Mouse (Mus musculus) C2C12 (cell line): Measurements from ENCODE around the gene Zfp790. TPM values are rescaled to one million over a fixed set of nuclear protein-coding genes. Genes with fewer than 3 reads are reported as not detected.

Experiments
- H3K27me3 ChIP-seq: one replicate; pipeline ENCODE4 v1.6.1; 2011; ENCODE audit not compliant: control insufficient read depth, insufficient read depth, insufficient read length
- H3K36me3 ChIP-seq: one replicate; pipeline ENCODE4 v1.6.1; 2011; ENCODE audit not compliant: control insufficient read depth, insufficient read depth
- H3K4me3 ChIP-seq: one replicate; pipeline ENCODE4 v1.5.1; 2011; ENCODE audit warnings: mild to moderate bottlenecking, control low read depth; ENCODE audit not compliant: poor library complexity, insufficient read depth, severe bottlenecking
- H3K79me2 ChIP-seq: one replicate; pipeline ENCODE4 v1.6.1; 2011; ENCODE audit not compliant: control insufficient read depth, insufficient read depth
- H3K79me3 ChIP-seq: one replicate; pipeline ENCODE4 v1.6.1; 2011; ENCODE audit warnings: low read depth, control low read depth
- H3ac ChIP-seq: one replicate; pipeline ENCODE3; 2011; ENCODE audit warnings: low read depth; ENCODE audit not compliant: control insufficient read depth, insufficient read length
- CEBPB ChIP-seq: IDR thresholded peaks from one replicate; pipeline ENCODE4 v1.6.1; 2011; ENCODE audit warnings: low read depth, mild to moderate bottlenecking, control low read depth, moderate library complexity
- CTCF ChIP-seq: IDR thresholded peaks from one replicate; pipeline ENCODE4 v1.5.1; 2011; ENCODE audit not compliant: control insufficient read depth, insufficient read depth, insufficient read length
- FOSL1 ChIP-seq: IDR thresholded peaks from one replicate; pipeline ENCODE4 v1.8.0; 2011; ENCODE audit warnings: mild to moderate bottlenecking, low read length; ENCODE audit not compliant: poor library complexity, insufficient read depth, severe bottlenecking
- MAX ChIP-seq: IDR thresholded peaks from one replicate; pipeline ENCODE4 v1.6.1; 2011; ENCODE audit warnings: mild to moderate bottlenecking, control low read depth
- MYOD1 ChIP-seq: IDR thresholded peaks from one replicate; pipeline ENCODE4 v1.6.1; 2011; ENCODE audit warnings: low read depth; ENCODE audit not compliant: control insufficient read depth, insufficient read length
- MYOG ChIP-seq: IDR thresholded peaks from one replicate; pipeline ENCODE4 v1.6.1; 2011; ENCODE audit not compliant: control insufficient read depth, insufficient read length; ENCODE audit errors: extremely low read depth
- USF1 ChIP-seq: IDR thresholded peaks from one replicate; pipeline ENCODE4 v1.6.1; 2011; ENCODE audit warnings: low read depth, mild to moderate bottlenecking, control low read depth, moderate library complexity
- polyA plus RNA-seq: library from polyadenylated mRNA; unstranded; fragments of >200 nt; fragmentation: generic; extraction: Trizol; gene quantifications from one replicate; pipeline ENCODE4 v1.2.1, GENCODE M21; 2012; ENCODE audit warnings: missing spikeins

The Zfp790 gene
- polyA plus RNA-seq, 1 experiment = 2.5 TPM

DNA sequence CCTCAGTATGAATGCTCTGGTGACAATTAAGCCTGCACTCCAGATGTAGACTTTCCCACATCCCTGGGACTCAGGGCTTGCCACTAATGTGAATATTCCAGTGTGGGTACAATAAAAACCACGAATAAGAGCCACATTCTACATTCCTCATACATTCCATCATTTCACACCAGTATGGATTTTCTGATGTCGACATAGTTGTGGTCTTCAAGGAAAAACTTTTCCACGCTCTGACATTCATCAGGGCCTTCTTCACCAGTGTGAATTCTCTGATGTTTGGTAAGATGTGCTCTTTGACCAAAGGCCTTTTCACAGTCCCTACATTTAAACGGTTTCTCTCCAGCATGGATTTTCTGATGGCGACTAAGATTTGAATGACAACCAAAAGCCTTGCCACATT is 28.7 kb downstream of the Zfp790 start:
- H3K79me2 ChIP-seq = no peaks in the 10 kb centered on the region
- H3ac ChIP-seq = no peak overlapping the region
- TF ChIP-seq USF1 (no peak), CEBPB (no peak), MYOD1 (no peak), FOSL1 (no peak), MAX (no peak), MYOG (no peak), CTCF (no peak)
- no peak overlapping the region for H3K4me3 ChIP-seq
- no peaks in the 10 kb centered on the region for H3K36me3 ChIP-seq
- H3K27me3 ChIP-seq = no peaks in the 10 kb centered on the region
- H3K79me3 ChIP-seq = no peaks in the 10 kb centered on the region

DNA sequence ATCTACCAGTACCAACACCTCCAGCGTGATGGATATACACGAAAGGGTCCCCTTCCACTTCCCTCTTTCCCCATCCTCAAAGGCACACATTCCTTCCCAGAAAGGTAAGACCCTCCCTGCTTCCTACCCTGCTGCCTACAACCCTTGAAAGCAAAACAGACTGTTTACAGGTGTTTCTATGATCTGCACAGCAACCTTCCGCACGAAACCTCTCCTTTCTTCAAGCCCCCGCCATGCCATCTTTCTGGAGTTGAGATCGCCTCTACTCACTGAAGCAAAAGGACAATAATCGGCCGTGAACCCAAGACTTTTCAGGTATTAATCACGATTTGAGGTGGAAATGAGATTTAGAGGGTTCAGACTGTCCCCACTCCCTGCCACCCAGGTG is 36.9 kb downstream of the Zfp790 start:
- no peaks in the 10 kb centered on the region for H3K27me3 ChIP-seq
- TF ChIP-seq USF1 = no peak
- TF ChIP-seq MAX = no peak
- TF ChIP-seq MYOG = no peak
- no peak for TF ChIP-seq CTCF
- no peak for TF ChIP-seq FOSL1
- no peak for TF ChIP-seq CEBPB
- H3K79me2 ChIP-seq = no peaks in the 10 kb centered on the region
- H3K36me3 ChIP-seq = no peaks in the 10 kb centered on the region
- H3K4me3 ChIP-seq = peak overlapping the region; percentile 34
- no peaks in the 10 kb centered on the region for H3K79me3 ChIP-seq
- peak overlapping the region; percentile 81 for H3ac ChIP-seq

DNA sequence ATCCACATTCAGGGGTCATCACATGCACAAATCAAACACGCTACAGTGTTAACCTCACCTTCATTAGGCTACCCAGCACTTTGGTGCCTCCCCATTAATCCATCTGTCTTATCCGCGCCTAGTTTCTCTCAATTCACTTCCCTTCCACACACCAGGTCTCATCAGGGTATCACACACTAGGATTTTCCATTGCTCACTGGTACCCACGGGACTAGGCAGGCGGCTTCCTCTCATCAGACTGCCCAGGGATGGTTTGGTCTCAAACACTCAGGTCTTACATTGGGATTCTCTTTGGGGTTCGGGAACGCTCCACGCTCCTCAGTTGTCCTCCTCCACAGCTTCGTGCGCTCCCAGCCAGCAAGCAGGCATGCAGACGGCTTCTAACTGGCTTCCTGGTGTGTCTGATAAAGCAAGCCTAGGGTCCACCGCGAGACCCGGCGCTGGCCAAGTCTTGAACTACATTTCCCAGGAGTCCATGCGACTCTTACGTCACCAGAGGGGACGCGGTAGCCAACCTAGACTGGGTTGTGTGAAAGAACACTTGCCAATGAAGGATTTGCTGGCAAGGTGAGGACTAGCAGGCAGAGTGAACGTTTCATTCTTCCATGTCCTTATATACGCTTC is 37.4 kb downstream of the Zfp790 start, which contains the start of gene Zfp940:
Gene Zfp940, minus strand, starts transcription at position 451 of the 624 bp plus-strand sequence.
- H3K27me3 ChIP-seq = no peaks in the 10 kb centered on the region
- TF ChIP-seq MAX (no peak), CEBPB (no peak), USF1 (no peak), MYOD1 (no peak), MYOG (no peak), CTCF (no peak), FOSL1 (no peak)
- no peaks in the 10 kb centered on the region for H3K79me2 ChIP-seq
- H3K4me3 ChIP-seq = peak within 1 kb of the TSS; percentile 34
- H3ac ChIP-seq = peak within 1 kb of the TSS; percentile 81
- no peaks in the 10 kb centered on the region for H3K79me3 ChIP-seq
- no peaks in the 10 kb centered on the region for H3K36me3 ChIP-seq

DNA sequence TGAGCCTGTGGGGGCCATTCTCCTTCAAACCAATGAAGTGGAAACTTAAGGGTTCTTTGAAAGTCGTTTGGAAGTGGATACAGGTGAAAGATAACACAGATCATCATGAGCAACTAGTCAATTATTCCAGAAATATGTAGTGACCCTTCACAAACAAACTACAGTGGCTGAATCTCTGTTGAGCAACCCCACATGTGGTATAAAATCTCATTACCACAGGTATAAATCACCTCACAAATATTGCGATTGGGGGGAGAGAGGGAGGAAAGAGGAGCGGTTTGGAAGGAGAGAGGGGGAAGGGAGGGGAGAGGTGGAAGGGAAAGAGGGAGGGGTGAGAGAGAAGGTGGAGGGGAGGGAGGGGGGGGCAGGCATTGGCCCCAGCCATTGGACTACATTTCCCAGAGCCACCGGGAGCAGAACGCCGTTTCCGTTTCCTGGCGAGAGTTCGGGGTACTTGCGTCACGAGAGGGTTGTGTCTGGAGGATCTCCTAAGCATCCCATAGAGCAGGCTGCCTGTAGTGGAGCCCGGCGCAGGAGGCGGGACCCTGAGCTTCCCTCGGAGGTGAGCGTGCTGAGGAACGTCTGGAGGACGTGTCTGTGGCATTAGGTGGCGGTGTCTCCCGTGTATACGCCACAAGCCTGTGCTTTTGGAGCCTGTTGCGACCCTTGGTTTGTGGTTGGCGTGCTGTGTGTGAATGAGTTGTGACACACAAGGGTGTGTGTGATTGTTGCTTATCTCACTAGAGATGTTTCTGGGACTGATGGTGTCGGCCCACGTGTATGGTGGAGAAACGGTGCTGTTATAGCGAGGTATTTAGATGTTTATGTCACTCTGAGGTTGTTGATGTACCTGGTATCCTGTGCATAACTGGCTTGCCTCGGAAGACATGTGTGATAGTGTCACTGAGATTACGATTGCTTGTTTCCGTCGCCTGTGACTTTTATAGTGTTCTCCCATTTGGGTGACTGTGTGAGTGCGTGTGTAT is 43.9 kb downstream of the Zfp790 start, which contains the start of gene Zfp420:
Gene Zfp420, plus strand, starts transcription at position 448 of the 986 bp plus-strand sequence.
- Histone ChIP-seq H3K27me3 (no peaks in the 10 kb centered on the region), H3ac (peak within 1 kb of the TSS; percentile 69), H3K79me2 (no peaks in the 10 kb centered on the region), H3K4me3 (peak within 1 kb of the TSS; percentile 37), H3K79me3 (no peaks in the 10 kb centered on the region), H3K36me3 (no peaks in the 10 kb centered on the region)
- TF ChIP-seq USF1 (peak; percentile 17), FOSL1 (no peak), CEBPB (peak; percentile 8), MYOD1 (no peak), CTCF (peak; percentile 12), MAX (peak; percentile 52), MYOG (no peak)

DNA sequence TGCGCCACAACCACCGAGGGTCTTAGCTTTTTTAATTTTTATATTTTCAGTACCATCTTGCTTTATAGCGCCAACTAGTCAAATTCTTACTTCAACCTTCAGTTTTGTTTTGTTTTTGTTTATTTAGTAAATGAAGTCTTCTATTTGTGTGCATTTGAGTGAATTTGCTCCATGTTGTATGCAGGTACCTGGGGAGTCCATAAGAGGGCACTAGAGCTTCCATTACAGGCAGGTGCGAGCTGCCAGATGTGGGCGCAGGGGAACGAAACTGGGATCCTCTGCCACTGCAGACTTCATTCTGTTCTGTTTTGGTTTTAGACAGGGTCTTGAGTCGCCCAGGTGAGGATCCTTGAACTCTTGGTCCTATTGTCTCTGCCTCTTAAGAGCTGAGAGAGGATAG is 45.7 kb downstream of the Zfp790 start:
- H3K36me3 ChIP-seq = no peaks in the 10 kb centered on the region
- H3K27me3 ChIP-seq = no peaks in the 10 kb centered on the region
- TF ChIP-seq CEBPB (no peak), MYOG (no peak), CTCF (no peak), FOSL1 (no peak), USF1 (no peak), MAX (no peak), MYOD1 (no peak)
- no peaks in the 10 kb centered on the region for H3K79me3 ChIP-seq
- H3ac ChIP-seq = no peak overlapping the region
- no peak overlapping the region for H3K4me3 ChIP-seq
- H3K79me2 ChIP-seq = no peaks in the 10 kb centered on the region
